Mouse (Mus musculus) neural tube, embryonic 10.5 days (tissue): Measurements from ENCODE around the gene Nbdy.

ENCODE experiments used
- DNase-seq: peaks from one replicate; pipeline ENCODE4 v3.0.0-alpha.2; 2017; ENCODE audit warnings: low spot score; ENCODE audit errors: extremely low spot score

Gene Nbdy

GRCm38 (mm10) chrX:153723110-153723916, at the start of gene Nbdy:
Gene Nbdy (plus strand): TSS chrX:153723590.
- DNase-seq: peak; percentile 57

DNA sequence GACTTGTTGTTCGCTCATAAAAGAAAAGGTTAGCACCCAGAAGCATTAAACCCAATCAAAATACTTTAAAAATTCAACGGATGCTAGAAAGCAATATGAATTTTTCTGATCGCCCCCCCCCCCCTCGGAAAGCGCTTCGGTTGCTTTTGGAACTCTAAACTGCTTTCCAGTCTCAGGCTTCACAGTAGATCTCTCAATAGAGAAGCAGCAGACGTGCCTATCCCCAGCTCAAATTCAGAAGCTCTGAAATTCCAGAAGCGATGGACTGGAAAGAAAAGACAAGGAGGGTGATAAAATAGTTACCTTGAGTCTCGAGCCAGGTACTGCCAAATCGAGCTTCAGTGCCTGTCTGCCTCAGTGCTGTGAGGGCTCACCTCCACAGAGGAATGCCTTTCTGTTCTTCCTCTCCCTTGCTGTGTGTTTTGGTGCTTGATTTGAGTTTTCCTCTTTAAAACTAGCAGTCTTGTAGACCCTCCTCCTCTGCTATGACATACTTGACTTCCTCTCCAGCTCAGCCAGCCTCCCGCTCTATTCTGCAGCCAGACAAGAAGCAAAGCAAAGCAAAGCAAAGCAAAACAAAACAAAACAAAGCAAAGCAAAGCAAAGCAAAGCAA, 27.5 kb upstream of the Nbdy start, which contains the start of gene Kctd12b:
TSS of gene Kctd12b (minus strand) at position 610 of the 614 bp plus-strand sequence.
- DNase-seq: peak; percentile 17

DNA sequence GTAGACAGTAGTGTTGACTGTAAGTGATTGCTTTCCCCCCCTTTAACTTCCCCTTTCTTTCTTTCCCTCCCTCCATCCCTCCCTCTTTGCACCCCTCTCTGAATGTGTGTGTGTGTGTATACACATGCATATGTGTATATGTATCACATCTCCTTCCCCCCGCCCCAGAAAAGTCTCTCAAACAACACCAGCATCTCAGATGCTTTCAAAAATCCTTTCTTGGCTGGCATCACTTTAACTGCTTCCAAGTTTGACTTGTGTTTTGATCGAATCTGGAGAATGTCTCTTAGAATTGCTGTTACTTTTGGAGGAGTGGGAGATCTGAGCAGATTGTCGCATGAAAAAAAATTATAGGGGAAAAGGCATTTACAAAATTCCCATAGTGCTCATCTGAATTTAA, 22.9 kb upstream of the Nbdy start:
- DNase-seq: no peak

GRCm38 (mm10) chrX:153707735-153708134, 15.7 kb upstream of the Nbdy start:
- DNase-seq: no peak

GRCm38 (mm10) chrX:153716716-153717115, 6.7 kb upstream of the Nbdy start:
- no peak for DNase-seq

GRCm38 (mm10) chrX:153719602-153720001, 3.8 kb upstream of the Nbdy start:
- no peak for DNase-seq

DNA sequence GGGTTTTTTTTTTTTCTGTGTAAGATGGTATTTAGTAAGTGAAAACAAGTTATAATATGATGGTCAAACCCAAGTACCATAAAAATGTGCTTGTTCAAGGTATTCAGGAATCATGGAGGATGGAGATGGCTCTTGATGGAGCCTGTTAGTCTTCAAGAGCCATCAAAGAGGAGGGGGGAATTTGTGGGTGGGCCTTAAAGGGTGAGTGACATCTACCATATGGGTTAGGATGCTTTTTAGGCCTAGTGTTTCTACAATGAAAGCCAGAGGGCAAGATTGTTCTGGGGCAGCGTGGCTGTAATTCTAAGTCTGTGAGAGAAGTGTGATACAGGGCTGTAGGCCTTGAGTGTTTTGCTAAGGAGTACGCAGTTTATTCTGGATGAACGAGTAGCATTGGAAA, 1.0 kb downstream of the Nbdy start:
- DNase-seq: peak; percentile 17

DNA sequence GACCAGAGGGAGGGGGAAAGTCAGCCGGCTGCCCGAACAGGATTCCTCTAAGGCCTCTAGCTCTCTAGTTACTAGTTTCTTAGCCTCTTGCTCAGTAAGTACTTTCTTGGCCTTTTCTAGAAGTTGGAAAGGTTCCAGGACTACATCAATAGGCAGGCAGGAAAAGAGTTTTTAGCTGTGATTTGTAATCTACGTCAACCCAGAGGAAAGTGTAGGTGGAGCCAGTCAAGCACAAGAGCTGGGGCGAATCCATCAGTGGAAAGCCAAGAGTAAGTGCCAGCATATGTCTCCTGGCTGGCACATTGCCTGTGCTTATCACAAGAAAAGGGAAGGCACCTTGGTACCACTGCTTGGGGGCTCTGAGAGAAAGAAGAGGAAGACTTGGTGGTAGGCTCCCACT, 12.3 kb downstream of the Nbdy start:
- DNase-seq: no peak

DNA sequence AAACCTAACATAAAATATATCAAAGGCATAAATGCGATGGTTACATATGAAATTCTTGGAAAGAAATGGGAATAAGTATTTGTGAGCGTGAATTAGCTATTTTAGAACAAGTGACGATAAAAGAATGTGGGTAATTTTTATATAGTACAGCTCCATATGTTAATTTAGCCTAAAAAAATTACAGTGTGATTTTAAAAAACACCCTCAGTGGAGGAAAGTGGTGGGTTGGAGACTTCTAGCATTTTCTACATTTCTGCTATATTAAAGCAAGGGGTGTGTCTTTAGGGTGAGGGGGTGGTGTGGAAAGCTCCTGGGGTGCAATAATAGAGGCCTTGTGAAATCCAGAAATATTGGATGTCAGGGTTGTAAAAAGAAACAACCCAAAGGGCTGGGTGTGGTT, 19.1 kb downstream of the Nbdy start:
- DNase-seq: no peak

- DNase-seq: no peak
Measured at GRCm38 (mm10) chrX:153749230-153749629, 25.8 kb downstream of the Nbdy start.
